Mouse (Mus musculus) lung, postnatal 0 days (tissue): ENCODE data around the gene Mpg.

Experiments used
- CTCF ChIP-seq: IDR thresholded peaks from 2 replicates; pipeline ENCODE4 v1.5.1; 2016; ENCODE audit warnings: antibody characterized with exemption, mild to moderate bottlenecking
- EP300 ChIP-seq: IDR thresholded peaks from 2 replicates; pipeline ENCODE4 v1.6.1; 2016; ENCODE audit warnings: antibody characterized with exemption, mild to moderate bottlenecking, control low read depth

- no peak for TF ChIP-seq CTCF
- no peak for TF ChIP-seq EP300
These were observed 8.6 kb downstream of the Mpg start for GRCm38 (mm10) chr11:32234816-32235485.
